Mouse (Mus musculus) ovary, postnatal 36 days (tissue): Measurements from ENCODE around the gene Tead4.
"Not testable (repeated sequence)": the region's sequence is repeated elsewhere in the genome, so short reads cannot be mapped to it uniquely, and the experiment has no call there.

ENCODE experiments used
- DNase-seq: peaks from one replicate; pipeline ENCODE4 v3.0.0; 2022; ENCODE audit warnings: low spot score, mixed read lengths

The Tead4 gene

DNA sequence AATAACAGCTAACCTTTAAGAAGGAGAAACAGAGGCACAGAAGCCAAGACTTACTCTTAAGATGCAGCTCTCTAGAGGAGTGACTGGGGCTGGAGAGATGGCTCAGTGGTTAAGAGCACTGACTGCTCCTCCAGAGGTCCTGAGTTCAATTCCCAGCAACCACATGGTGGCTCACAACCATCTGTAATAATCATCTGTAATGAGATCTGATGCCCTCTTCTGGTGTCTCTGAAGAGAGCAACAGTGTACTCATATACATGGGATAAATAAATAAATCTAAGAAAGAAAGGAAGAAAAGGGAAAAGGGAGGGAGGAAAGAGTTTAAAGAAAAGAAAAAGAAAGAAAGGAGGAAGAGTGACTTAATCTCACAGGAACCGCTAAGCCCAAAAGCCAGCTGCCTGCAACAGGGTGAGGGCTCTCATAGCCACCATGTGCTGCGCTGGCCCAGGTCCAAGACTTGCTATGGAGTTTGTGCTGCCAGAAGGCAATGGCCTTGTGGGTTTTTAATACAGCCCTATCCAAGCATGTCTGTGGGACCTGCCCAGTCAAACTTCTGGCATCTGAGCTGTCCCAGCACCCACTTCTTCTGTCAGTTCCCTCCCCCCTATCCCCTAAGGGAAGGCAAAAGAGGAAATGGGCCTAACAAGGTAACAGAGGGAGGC lies 63.4 kb downstream of the Tead4 start:
- DNase-seq: peak; percentile 54

DNA sequence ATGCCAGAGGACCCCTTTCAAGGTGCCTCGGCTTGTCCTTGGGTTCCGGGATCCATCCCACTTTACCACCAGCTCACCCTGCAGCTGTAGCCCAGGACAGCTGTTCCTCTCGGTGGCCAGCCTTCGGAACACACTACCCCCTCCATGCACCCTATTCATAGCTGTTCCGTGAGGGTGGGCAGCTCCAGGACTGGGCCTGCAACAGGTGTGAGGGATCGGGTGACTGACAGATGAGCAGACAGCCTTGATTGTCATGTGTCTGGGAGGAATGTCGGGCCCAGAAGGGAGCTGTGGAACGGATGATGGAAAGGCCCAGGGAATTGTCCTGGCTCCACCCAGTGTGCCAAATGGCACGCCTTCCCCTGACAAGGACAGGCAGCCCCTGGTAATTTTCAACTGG lies 64.0 kb downstream of the Tead4 start:
- no peak for DNase-seq

DNA sequence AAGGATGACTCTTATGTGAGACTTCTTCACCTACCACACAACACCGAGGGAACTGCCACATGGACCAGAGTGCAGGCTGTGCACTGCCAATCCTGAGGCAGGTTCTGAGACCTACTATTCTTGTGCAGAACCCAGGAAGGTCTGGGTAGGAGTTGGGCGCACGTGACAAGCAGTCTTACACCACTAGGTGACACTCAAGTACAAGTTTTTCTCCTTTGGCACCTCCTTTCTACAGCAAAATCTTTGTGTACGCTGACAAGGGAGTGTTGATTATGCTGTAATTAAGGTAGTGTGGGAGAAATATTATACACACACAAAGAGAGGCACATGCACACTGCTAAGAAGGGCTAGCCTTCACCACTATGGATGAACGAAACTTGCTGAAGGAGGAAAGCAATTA lies 66.4 kb downstream of the Tead4 start:
- DNase-seq: peak; percentile 26

DNA sequence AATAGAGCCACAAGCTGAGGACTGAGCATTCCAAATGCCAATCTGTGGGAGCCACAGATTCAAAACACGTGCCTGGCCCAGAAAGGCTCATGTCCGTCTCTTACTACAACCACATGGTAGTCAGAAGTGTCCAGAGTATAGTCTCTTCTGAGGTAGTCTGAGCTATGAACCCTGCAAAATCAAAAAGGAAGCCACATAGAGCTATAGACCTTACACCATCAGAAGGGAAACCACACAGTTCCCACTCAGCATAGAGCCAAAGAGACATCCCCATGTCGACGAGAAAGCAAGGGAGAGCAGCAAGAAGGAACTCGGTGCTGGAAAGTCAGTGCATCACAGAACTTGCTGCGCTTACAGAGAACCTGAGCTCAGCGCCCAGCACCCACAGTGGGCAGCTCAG lies 68.4 kb downstream of the Tead4 start:
- no peak for DNase-seq

DNA sequence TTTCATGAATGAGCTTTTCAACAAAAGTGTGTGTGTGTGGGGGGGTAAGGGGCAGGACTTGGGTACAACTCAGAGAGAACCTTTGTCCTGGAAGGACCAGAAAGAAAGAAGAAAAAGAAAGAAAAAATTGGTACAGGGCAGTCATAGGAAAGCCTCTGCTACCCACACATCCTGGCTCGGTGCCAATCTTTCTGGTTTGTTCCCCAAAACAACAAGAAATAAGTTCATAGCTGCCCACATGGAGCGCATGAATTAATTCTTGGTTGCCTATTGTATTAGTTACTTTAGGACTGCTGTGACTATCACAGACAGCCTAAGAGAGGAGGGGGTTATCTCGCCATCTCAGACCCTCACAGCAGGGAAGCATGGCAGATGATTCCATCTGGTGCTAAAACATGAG lies 68.9 kb downstream of the Tead4 start:
- no peak for DNase-seq

DNA sequence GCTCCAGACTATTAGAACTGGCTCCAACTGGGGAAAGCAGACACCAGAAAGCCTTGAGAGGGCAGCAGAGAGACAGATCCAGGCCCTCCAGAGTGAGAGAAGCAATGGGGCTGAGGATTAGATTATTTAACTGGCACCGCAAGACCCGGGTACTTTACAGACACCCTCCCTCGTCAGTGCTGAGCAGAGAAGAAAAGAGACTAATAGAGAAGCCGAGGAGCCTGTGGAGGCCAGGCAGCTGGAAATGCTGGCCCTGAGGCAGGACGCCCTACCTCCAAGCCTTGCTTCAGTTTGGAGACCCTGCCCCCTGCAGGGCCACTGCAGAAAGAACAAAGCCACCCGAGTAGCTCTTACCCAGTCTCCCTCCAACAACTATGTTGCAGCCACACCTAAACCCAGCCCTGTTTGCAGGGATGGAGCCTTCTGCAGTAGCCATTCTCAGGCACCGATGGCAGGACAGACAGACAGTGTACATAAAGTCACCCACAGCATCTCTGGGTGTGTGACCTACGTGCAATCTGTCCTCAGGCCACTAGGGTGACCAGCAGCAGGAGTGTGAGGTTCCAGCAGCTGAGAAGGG lies 73.1 kb downstream of the Tead4 start:
- peak; percentile 40 for DNase-seq

DNA sequence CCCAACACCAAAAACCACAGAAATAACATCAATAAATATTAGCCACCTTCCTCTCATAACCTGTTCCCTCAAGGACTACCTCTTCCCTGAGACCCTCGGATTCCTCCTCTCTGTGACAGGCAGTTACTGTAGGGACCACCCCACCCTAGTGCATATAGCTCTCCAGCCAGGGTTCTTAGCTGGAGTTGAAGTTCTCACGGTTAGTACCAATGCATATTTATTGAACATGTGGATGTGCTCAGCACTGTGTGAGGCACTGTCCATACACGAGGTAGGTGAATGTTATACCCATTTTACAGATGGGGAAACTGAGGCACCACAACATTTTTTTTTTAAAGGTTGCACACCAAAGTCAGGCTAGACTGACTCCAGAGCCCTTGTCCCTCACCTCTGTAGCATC lies 73.7 kb downstream of the Tead4 start:
- no peak for DNase-seq

DNA sequence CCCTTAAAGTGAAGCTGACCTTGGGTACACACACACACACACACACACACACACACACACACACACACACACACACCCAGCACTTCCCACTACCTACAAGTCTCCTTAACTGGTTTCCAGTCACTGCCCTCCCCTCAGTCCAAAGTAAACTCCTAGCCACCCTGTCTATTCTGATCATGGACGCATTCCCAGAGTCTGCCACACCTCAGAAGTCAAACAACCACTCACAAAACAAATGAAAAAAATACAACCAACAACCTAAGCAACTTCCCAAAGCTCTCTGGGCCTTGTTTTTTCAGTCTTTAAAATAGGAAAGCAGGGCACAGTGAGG lies 74.8 kb downstream of the Tead4 start:
- DNase-seq: no peak

DNA sequence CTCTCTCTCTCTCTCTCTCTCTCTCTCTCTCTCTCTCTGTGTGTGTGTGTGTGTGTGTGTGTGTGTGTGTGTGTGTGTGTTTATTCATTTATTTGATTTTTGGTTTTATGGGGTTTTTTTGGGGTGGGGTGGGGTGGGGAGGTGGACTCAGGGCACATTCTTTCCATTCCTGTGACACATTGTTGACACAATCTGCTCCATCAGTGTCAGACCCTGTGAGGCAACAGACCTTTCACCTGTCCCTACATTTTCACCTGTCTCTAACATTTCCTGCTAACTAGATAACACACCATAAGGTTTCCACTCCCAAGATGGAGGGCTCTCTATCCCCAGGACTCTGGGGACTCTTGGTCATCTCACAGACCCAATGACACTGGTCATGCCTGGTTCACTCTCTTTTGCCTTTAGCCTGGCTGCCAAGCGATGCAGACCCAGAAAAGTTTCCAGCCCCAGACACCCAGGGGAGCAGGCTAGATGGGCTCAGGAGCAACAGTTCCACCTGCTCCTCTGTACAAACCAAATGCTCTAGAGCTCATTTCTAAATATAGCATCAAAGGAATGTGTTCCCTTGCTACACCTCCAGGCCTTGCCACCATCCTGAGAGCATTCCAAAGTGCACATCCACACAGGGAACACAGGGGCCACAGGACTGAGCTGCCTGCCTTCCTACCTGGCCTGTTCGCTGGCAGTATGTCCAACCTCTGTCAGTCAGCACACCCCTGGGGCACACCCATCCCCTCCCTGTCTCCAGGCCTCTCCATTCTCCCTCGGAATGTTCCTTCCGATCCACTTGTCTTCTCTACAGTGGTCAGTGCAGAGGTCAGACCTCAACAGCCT lies 75.4 kb downstream of the Tead4 start:
- no peak for DNase-seq

DNA sequence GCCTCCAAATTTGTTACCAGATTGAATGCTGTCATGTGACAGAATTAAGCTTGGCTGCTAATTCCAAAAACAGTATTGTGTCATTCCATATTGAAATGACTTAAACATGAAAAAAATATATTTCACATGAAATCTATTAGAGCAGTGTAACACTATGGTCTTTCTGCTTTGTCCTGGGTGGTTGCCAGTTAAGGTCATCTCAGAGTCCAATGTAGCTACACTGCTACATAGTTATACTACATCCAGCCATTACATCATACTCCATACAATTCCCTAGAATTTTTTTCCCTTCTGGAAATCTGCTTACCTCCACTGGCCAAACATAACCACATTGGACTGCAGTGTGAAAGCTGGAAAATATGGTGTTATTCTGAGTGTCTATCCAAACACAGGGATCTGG lies 77.5 kb downstream of the Tead4 start:
- no peak for DNase-seq

DNA sequence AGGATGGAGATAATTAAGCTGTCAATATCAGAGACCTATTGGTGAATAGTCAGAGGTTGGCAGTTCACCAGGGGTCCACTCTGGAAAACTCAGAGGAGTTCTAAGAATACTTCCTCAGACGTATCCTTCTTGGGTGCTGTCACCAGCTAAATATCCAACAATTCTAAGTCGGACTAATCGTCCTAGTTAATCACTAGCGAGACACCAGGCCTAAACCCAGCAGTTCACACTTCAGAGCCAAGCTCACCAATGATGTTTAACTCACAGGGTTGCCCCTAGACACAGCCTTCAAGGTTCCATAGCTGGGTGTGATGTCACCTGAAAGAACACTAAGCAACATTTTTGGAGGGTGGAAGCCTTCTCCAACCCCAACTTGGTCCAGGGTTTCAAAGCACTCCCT lies 85.6 kb downstream of the Tead4 start:
- not testable (repeated sequence) for DNase-seq

DNA sequence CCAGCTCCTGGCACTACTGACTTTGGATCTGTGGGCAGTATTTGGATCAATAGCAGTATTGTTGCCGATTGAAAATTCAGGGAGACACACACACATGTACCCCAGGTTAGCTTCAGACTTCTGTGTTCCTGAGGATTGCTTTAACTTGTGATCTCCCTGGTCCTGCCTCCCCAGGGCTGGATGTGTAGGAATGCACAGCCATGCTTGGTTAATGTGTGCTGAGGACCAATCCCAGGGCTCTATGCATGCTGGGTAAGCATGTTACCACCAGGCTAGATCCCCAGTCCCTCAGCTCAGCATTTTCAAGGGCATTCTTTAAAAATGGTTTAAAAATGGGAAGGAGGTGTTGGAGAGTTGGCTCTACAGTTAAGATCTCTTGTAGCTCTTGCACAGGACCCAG lies 91.4 kb downstream of the Tead4 start:
- DNase-seq: not testable (repeated sequence)

DNA sequence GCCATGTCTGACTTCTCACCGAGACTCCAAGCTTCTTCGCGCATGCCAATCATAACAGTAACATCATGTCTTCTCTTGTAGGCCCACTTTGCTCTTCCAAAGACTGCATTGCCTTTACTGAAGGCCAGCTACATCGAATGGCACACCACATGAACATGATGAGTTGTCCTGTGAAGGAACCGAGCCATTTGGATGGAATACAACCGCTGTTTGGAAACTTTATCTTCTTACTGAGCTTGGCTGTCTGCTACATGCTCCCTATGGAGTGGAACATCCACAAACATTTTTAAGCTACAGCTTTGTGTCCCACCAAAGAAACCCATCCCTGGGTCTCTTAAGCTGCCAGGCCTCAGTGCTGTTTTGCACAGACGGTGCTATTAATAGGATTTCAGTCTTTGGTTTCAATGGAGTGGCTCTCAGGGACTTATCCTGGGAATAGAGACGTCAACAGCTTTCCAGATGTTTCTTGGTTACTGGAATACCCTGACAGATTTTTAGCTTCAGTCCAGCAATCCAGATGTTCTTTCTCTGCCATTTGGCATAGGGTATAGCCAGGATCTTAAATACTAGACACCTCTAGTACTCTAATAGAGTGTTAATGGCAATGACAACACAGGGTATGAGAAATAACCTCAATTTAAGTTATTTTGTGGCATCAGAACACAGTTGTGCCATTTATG lies 92.0 kb downstream of the Tead4 start:
- no peak for DNase-seq

DNA sequence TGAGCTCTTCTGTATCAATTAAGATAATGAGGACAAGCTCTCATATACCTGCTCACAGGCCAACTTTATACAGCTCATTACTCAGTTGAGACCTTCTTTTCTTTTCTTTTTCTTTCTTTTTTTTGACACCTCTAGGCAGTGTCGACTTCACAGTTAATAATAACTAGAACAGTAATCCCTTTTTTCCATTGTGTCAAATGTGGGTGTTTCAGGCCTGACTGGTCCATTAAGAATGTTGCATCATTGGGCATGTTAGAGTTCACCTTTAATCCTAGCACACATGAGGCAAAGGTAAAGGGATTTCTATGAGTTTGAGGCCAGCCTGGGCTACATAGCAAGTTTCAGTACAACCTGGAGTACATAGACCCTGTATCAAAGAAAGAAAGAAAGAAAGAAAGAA lies 97.1 kb downstream of the Tead4 start:
- no peak for DNase-seq

DNA sequence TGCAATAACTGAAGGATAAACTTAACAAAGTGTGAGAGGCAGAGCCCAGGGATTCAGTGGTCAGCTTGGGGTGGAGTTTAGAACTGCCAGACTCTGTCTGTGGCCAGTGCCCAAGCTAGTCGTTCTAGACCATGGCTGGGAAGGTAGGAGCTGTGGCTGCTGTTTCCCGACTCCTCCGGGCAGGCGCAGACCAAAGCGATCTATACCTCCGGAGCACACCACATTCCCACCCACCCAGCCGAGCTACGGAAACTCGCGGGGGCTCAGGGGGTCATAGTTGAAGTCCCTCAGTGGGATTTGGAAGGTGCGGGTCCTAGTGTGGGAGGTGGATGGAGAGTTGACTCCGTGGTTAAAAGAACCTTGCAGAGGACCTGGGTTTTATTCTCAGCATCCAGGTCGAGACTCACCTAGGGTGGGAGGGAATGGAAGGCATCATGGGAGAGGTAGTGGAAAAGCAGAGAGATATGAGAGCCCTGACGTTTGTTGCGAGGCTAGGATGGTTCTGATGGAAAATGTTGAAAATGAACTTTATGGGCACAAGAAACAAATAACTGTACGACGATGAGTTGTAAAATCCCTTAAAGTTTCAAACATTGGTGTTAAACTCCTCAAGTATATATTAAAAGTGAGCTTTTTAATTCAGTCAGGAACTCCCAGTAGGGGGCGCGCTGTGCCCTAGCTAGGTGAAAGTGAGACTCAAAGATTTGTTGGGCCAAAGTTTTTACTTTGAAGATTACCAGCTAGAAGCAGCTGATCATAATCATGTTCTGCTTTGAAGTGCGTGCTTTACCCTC lies 99.6 kb downstream of the Tead4 start:
- DNase-seq: peak; percentile 62

DNA sequence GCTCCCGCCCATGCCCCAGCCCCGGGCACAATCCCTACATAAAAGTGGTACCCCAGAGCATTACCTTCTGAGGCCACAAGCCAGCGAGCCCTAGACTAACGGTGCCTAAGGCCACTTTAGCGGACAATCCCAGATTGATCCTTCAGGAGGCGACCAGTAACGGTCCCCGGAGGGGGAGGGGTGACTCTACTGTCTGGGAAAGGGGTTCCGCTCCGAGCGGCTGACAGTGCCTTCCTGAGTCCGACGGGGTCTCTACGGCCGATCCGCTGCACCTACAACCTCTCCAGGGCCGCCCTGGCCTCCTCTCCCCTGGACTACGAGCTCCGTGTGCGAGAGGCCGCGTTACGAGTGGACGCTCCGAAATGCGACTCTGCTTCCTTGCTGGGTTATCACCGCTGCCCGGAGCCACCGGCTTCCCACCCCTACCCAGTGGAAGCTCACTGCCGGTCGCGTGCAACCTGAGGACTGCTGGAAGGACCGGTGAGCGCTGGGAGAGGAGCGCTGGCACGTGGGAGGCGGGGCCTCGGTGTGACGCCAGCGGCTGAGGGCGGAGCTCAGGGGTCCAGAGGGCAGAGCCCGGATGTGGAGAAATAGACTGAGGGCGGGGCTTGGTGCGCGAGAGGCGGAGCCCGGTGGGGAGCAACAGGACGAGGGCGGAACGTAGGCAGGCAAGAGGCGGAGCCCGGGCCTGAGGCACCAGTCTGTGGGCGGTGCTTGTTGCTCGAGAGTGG lies 100.3 kb downstream of the Tead4 start:
- DNase-seq: peak; percentile 100

DNA sequence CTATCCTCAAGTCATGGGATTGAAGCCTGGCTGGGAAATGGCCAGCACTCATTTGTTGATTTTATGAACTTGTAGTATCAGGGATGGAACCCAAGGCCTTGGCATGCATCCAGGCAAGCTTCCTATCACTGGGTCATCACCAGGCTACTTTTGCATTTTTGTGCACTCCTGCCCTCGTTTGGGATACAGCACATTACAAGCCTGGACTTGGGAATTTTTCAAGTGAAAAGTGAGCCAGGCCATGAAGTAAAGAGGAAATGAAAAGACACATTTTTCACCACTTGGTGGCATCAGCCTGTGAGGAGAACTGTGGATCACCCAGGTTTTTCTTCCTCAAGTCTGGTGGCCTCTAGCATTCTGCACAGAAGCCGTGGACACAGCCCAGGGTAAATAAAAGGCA lies 117.1 kb downstream of the Tead4 start:
- peak; percentile 28 for DNase-seq

DNA sequence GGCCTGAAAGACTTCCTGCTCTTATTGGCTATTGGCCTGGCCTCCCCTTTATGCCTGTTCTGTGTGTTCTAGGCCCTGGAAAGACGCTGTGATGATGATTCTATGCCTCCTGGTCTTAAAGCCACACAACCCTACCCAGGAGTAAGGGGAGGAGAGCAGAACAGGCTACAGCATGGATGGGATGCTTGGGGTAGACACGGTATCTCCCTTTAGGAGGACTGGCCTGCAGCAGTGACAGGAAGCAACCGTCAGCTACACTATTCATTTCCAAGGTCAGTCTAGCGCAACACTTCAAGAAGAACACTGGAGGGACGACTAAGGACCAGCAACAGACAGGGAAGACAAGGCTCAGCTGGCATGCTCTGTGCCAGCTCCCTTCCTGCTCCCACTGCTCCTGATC lies 119.4 kb downstream of the Tead4 start:
- DNase-seq: no peak

DNA sequence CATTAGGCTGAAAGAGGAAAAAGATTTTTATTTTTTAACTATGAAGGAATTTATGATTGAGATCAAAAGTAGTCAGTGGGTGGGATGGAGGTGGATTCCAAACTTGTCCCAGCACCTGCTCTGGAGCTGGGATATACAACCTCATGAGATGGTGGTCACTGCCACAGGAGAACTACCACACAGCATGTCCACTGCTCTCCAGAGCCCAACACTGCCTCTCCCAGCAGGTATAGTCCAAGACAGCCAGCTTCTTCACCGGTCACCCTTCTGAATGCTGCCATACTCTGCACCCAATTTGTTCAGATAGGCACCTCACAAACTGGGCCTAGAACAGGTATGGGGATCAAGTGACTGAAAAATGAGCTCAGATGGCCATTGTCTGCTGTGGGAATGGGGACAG lies 121.0 kb downstream of the Tead4 start:
- DNase-seq: no peak

DNA sequence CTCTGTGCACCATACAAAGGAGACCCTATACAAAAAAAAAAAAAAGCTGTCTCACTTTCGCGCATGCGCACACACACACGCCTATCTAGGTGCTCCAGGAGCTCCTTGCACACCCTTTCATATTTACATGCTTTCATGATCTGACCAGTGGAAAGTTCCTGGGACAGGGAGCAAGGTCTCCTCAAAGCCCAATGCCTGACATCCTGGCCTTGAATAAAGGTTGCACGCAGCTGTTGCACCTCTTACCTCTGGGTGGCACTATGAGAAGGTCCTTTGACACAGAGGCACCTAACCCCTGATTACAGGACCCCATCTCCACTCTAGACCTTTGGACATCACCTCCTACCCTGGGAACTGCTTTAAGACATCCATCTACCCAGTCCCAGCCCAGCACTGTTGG lies 121.4 kb downstream of the Tead4 start:
- no peak for DNase-seq

DNA sequence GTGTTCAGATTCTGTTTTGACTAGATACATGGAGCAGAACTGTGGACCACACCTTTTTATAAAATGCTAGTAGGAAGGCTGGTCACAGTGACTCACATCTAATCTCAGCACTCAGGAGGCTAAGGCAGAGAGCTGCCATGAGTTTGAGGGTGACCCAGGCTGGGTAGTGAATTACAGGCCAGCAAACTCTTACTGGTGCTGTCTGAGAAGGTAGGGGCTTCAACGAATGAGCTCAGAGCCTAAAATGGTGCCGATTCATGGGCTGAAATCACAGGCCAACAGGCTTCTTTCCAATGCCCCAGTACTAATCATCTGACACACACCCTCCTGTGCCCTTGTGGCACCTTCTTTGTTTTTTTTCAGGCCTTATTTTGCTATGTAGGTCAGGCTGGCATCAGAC lies 121.9 kb downstream of the Tead4 start:
- DNase-seq: no peak
